Mouse (Mus musculus): Measurements from ENCODE around the gene Zbtb7b. TPM values are rescaled to one million over a fixed set of nuclear protein-coding genes. Genes with fewer than 3 reads are reported as not detected.
A peak's percentile ranks its signal among the peaks of the same experiment; 100 is the strongest.

The Zbtb7b gene
- polyA plus RNA-seq, 1 experiment from 2014 or later = 0.69 TPM

- Histone ChIP-seq H3K9me3 (no peaks in the 10 kb centered on the region), H3K4me1 (peaks cover 85% of the 10 kb centered on the region), H3K4me3 (peak overlapping the region; percentile 75), H3K27ac (peak overlapping the region; percentile 90), H3K27me3 (ENCODE audit: poor library complexity, severe bottlenecking) (peaks cover 42% of the 10 kb centered on the region), H3K36me3 (replicated peaks) (no peaks in the 10 kb centered on the region)
- under 1% methylated on average over 23 of the region's 24 CpGs for WGBS
- DNase-seq (ENCODE audit: extremely low spot score, low spot score) = peak; percentile 31
These were observed 1.7 kb downstream of the Zbtb7b start for GRCm38 (mm10) chr3:89392871-89393311.

GRCm38 (mm10) chr3:89391663-89392511 lies 2.7 kb downstream of the Zbtb7b start:
- under 1% methylated on average over 56 of the region's 56 CpGs for WGBS
- Histone ChIP-seq H3K4me1 (peaks cover 93% of the 10 kb centered on the region), H3K9me3 (no peaks in the 10 kb centered on the region), H3K36me3 (replicated peaks) (no peaks in the 10 kb centered on the region), H3K27me3 (ENCODE audit: poor library complexity, severe bottlenecking) (peaks cover 46% of the 10 kb centered on the region), H3K27ac (peak overlapping the region; percentile 90), H3K4me3 (peak overlapping the region; percentile 75)
- DNase-seq (ENCODE audit: extremely low spot score, low spot score) = peak; percentile 56

- Histone ChIP-seq H3K27me3 (ENCODE audit: poor library complexity, severe bottlenecking) (peaks cover 55% of the 10 kb centered on the region), H3K4me3 (peak overlapping the region; percentile 75), H3K27ac (peak overlapping the region; percentile 90), H3K36me3 (replicated peaks) (no peaks in the 10 kb centered on the region), H3K4me1 (peaks cover 93% of the 10 kb centered on the region), H3K9me3 (no peaks in the 10 kb centered on the region)
- DNase-seq (ENCODE audit: extremely low spot score, low spot score) = no peak
- WGBS = 13% methylated on average over 19 of the region's 19 CpGs
These were observed 3.6 kb downstream of the Zbtb7b start for GRCm38 (mm10) chr3:89390699-89391662.

- Histone ChIP-seq H3K4me1 (peaks cover 93% of the 10 kb centered on the region), H3K9me3 (no peaks in the 10 kb centered on the region), H3K27ac (peak overlapping the region; percentile 90; the same call in 1 of the 2 replicates), H3K4me3 (peak overlapping the region; percentile 75; the same call in 1 of the 2 replicates), H3K36me3 (replicated peaks) (no peaks in the 10 kb centered on the region), H3K27me3 (ENCODE audit: poor library complexity, severe bottlenecking) (peaks cover 55% of the 10 kb centered on the region)
- WGBS = 59% methylated on average over 5 of the region's 5 CpGs
- DNase-seq (ENCODE audit: extremely low spot score, low spot score) = no peak
These were observed 4.5 kb downstream of the Zbtb7b start for GRCm38 (mm10) chr3:89390111-89390515.

GRCm38 (mm10) chr3:89388901-89389740 lies 5.5 kb downstream of the Zbtb7b start:
- H3K36me3 ChIP-seq (replicated peaks) = no peaks in the 10 kb centered on the region
- H3K9me3 ChIP-seq = no peaks in the 10 kb centered on the region
- peaks cover 57% of the 10 kb centered on the region for H3K27me3 ChIP-seq (ENCODE audit: poor library complexity, severe bottlenecking)
- H3K27ac ChIP-seq = no peak overlapping the region
- no peak overlapping the region; the same call in 1 of the 2 replicates for H3K4me3 ChIP-seq
- no peak for DNase-seq (ENCODE audit: extremely low spot score, low spot score)
- 76% methylated on average over 6 of the region's 6 CpGs for WGBS
- peaks cover 93% of the 10 kb centered on the region for H3K4me1 ChIP-seq

- WGBS = 80% methylated on average over 11 of the region's 11 CpGs
These were observed 6.3 kb downstream of the Zbtb7b start for GRCm38 (mm10) chr3:89388134-89388881.

GRCm38 (mm10) chr3:89387632-89388031 lies 6.9 kb downstream of the Zbtb7b start:
- H3K27ac ChIP-seq = no peak overlapping the region
- WGBS = 69% methylated on average over 11 of the region's 11 CpGs

More at GRCm38 (mm10) chr3:89388134-89388881, 6.3 kb downstream of the Zbtb7b start:
- H3K4me1 ChIP-seq = peaks cover 87% of the 10 kb centered on the region
- H3K4me3 ChIP-seq = no peak overlapping the region; the same call in 1 of the 2 replicates
- H3K9me3 ChIP-seq = no peaks in the 10 kb centered on the region
- H3K27ac ChIP-seq = no peak overlapping the region
- no peak for DNase-seq (ENCODE audit: extremely low spot score, low spot score)
- H3K27me3 ChIP-seq (ENCODE audit: poor library complexity, severe bottlenecking) = peaks cover 58% of the 10 kb centered on the region
- no peaks in the 10 kb centered on the region for H3K36me3 ChIP-seq (replicated peaks)

GRCm38 (mm10) chr3:89386438-89387420 lies 7.8 kb downstream of the Zbtb7b start:
- no peak for DNase-seq (ENCODE audit: extremely low spot score, low spot score)
- H3K4me3 ChIP-seq = no peak overlapping the region
- H3K36me3 ChIP-seq (replicated peaks) = no peaks in the 10 kb centered on the region
- WGBS = 50% methylated on average over 17 of the region's 17 CpGs
- peaks cover 43% of the 10 kb centered on the region for H3K27me3 ChIP-seq (ENCODE audit: poor library complexity, severe bottlenecking)
- peaks cover 71% of the 10 kb centered on the region for H3K4me1 ChIP-seq
- H3K9me3 ChIP-seq = no peaks in the 10 kb centered on the region
- H3K27ac ChIP-seq = peak overlapping the region; percentile 44; the same call in 1 of the 2 replicates

More at GRCm38 (mm10) chr3:89387632-89388031, 6.9 kb downstream of the Zbtb7b start:
- no peaks in the 10 kb centered on the region for H3K36me3 ChIP-seq (replicated peaks)
- DNase-seq (ENCODE audit: extremely low spot score, low spot score) = no peak
- no peaks in the 10 kb centered on the region for H3K9me3 ChIP-seq
- H3K4me3 ChIP-seq = no peak overlapping the region
- H3K4me1 ChIP-seq = peaks cover 80% of the 10 kb centered on the region
- H3K27me3 ChIP-seq (ENCODE audit: poor library complexity, severe bottlenecking) = peaks cover 52% of the 10 kb centered on the region

- Histone ChIP-seq H3K4me1 (peaks cover 59% of the 10 kb centered on the region), H3K36me3 (replicated peaks) (peaks cover 8% of the 10 kb centered on the region), H3K9me3 (no peaks in the 10 kb centered on the region), H3K27ac (peak overlapping the region; percentile 69), H3K27me3 (ENCODE audit: poor library complexity, severe bottlenecking) (peaks cover 30% of the 10 kb centered on the region), H3K4me3 (no peak overlapping the region)
- DNase-seq (ENCODE audit: extremely low spot score, low spot score) = no peak
- WGBS = 37% methylated on average over 11 of the region's 11 CpGs
These were observed 9.1 kb downstream of the Zbtb7b start for GRCm38 (mm10) chr3:89385451-89385850.

- no peak for DNase-seq (ENCODE audit: extremely low spot score, low spot score)
- WGBS = 40% methylated on average over 12 of the region's 12 CpGs
- H3K4me1 ChIP-seq = peaks cover 54% of the 10 kb centered on the region
- no peak overlapping the region for H3K4me3 ChIP-seq
- H3K9me3 ChIP-seq = no peaks in the 10 kb centered on the region
- H3K36me3 ChIP-seq (replicated peaks) = peaks cover 14% of the 10 kb centered on the region
- peaks cover 23% of the 10 kb centered on the region for H3K27me3 ChIP-seq (ENCODE audit: poor library complexity, severe bottlenecking)
- peak overlapping the region; percentile 69 for H3K27ac ChIP-seq
These were observed 10.1 kb downstream of the Zbtb7b start for GRCm38 (mm10) chr3:89384331-89385076.
